Comparison of ENCODE assay signal across 9 mouse cellular contexts in genomic region chr11:76483171-76483727, GRCm38 (mm10).
DNase-seq lines count a peak whose midpoint lies in the region; ATAC-seq and TF ChIP-seq lines count a peak whose summit lies in the region.
"Had no signal": no experiment of that assay in that cellular context is flagged by ENCODE, and none has a peak within 500 bp of the region (broad histone marks: within the 10 kb centered on the region; RNA-seq: fewer than 3 reads in every experiment).

No protein-coding gene starts in this region.

- H3K27me3 ChIP-seq in heart, embryonic 15.5 days, result no peaks in the 10 kb centered on the region
- no peaks in the 10 kb centered on the region for H3K27me3 ChIP-seq in thymus, adult 2 months (ENCODE audit: control insufficient read depth, insufficient read depth, low read length)
- H3K27me3 ChIP-seq in limb, embryonic 14.5 days (ENCODE audit: control insufficient read depth, insufficient read depth, low read length), result no peaks in the 10 kb centered on the region
- no peaks in the 10 kb centered on the region for H3K27me3 ChIP-seq in stomach, postnatal 0 days (ENCODE audit: control insufficient read depth, insufficient read depth, low read length)

- no peak for TF ChIP-seq CTCF in thymus, adult 2 months (IDR thresholded peaks at IDR 0.05; ENCODE audit: borderline replicate concordance, control insufficient read depth, extremely low read depth, insufficient read depth, low read length, poor library complexity)
- no peak for TF ChIP-seq CTCF in stomach, postnatal 0 days (IDR thresholded peaks at IDR 0.05; ENCODE audit: low read depth)

- DNase-seq in heart, adult 11 months, result no peak
- no peak for DNase-seq in thymus, adult 2 months
- no peak for DNase-seq in thymus, postnatal 25 days
- no peak for DNase-seq in limb, embryonic 14.5 days (ENCODE audit: low spot score)
- DNase-seq in stomach, postnatal 0 days (ENCODE audit: low spot score), result peak; percentile 59
- DNase-seq in frontal cortex, postnatal 14 days (ENCODE audit: low spot score in 2 of 2), result no peak
- no peak for DNase-seq in ovary, postnatal 36 days (ENCODE audit: low spot score)
- DNase-seq: thymus, postnatal 36 days had no signal

- TF ChIP-seq EP300 in stomach, postnatal 0 days (optimal IDR thresholded peaks at IDR 0.05), result no peak

- H3K9me3 ChIP-seq in heart, embryonic 15.5 days (replicated peaks), result no peaks in the 10 kb centered on the region
- H3K9me3 ChIP-seq in limb, embryonic 14.5 days (ENCODE audit: control insufficient read depth, low read length), result no peaks in the 10 kb centered on the region
- H3K9me3 ChIP-seq in stomach, postnatal 0 days (ENCODE audit: control insufficient read depth, low read length), result no peaks in the 10 kb centered on the region

- H3K9ac ChIP-seq in heart, embryonic 15.5 days, result no peak overlapping the region
- H3K9ac ChIP-seq in limb, embryonic 14.5 days (ENCODE audit: low read depth, low read length, severe bottlenecking), result no peak overlapping the region
- H3K9ac ChIP-seq in stomach, postnatal 0 days (ENCODE audit: low read length), result peak overlapping the region; percentile 31; the same call in 1 of the 2 replicates

- no peak for TF ChIP-seq POLR2A in thymus, adult 2 months (IDR thresholded peaks at IDR 0.05; ENCODE audit: control insufficient read depth, extremely low read depth, insufficient read depth, low read length, poor library complexity)
- TF ChIP-seq POLR2A in limb, embryonic 14.5 days (IDR thresholded peaks at IDR 0.05; ENCODE audit: borderline replicate concordance, extremely low read depth, insufficient read depth, insufficient read length), result no peak

- ATAC-seq in heart, embryonic 15.5 days (replicated peaks; ENCODE audit: insufficient number of reproducible peaks, insufficient read depth, low FRiP score, low read depth), result no peak
- ATAC-seq in limb, embryonic 14.5 days (ENCODE audit: low FRiP score, low read depth), result no peak
- peak; percentile 79 for ATAC-seq in stomach, postnatal 0 days (ENCODE audit: low FRiP score, low TSS enrichment)

- H3K4me2 ChIP-seq in heart, embryonic 15.5 days, result no peak overlapping the region; the same call in 1 of the 2 replicates
- H3K4me2 ChIP-seq in limb, embryonic 14.5 days (replicated peaks; ENCODE audit: low read depth, low read length, severe bottlenecking), result no peak overlapping the region
- no peak overlapping the region for H3K4me2 ChIP-seq in stomach, postnatal 0 days (replicated peaks; ENCODE audit: low read depth)

- 25% methylated on average over 4 of the region's 4 CpGs for WGBS in heart, embryonic 15.5 days
- WGBS in thymus, adult 2 months, result 72% methylated on average over 4 of the region's 4 CpGs
- WGBS in limb, embryonic 14.5 days, result 43% methylated on average over 4 of the region's 4 CpGs
- WGBS in stomach, postnatal 0 days, result 29% methylated on average over 4 of the region's 4 CpGs

- peak overlapping the region; percentile 55 for H3K27ac ChIP-seq in heart, embryonic 15.5 days
- peak overlapping the region; percentile 56 for H3K27ac ChIP-seq in thymus, adult 2 months (ENCODE audit: control insufficient read depth, insufficient read depth, low read length)
- H3K27ac ChIP-seq in limb, embryonic 14.5 days (replicated peaks; ENCODE audit: low read depth, low read length), result peak overlapping the region; percentile 34; the same call in 1 of the 2 replicates
- H3K27ac ChIP-seq in stomach, postnatal 0 days (replicated peaks), result peak overlapping the region; percentile 88

- H3K4me3 ChIP-seq in heart, embryonic 15.5 days, result no peak overlapping the region
- no peak overlapping the region for H3K4me3 ChIP-seq in thymus, adult 2 months (ENCODE audit: control insufficient read depth, insufficient read depth, low read length)
- no peak overlapping the region for H3K4me3 ChIP-seq in limb, embryonic 14.5 days (replicated peaks; ENCODE audit: low read length)
- H3K4me3 ChIP-seq in stomach, postnatal 0 days (ENCODE audit: low read depth, low read length), result no peak overlapping the region

- H3K36me3 ChIP-seq in heart, embryonic 15.5 days, result peaks cover 6% of the 10 kb centered on the region; the same call in 1 of the 2 replicates
- H3K36me3 ChIP-seq in thymus, adult 2 months (ENCODE audit: control insufficient read depth, insufficient read depth, low read length), result peaks cover 13% of the 10 kb centered on the region
- peaks cover 35% of the 10 kb centered on the region for H3K36me3 ChIP-seq in limb, embryonic 14.5 days (ENCODE audit: control insufficient read depth, insufficient read depth, low read length)
- peaks cover 8% of the 10 kb centered on the region for H3K36me3 ChIP-seq in stomach, postnatal 0 days (ENCODE audit: control insufficient read depth, insufficient read depth, low read length)

- peaks cover 37% of the 10 kb centered on the region for H3K4me1 ChIP-seq in heart, embryonic 15.5 days (replicated peaks)
- H3K4me1 ChIP-seq in thymus, adult 2 months (replicated peaks; ENCODE audit: control insufficient read depth, insufficient read depth, low read length), result peaks cover 35% of the 10 kb centered on the region
- peaks cover 2% of the 10 kb centered on the region; the same call in 1 of the 2 replicates for H3K4me1 ChIP-seq in limb, embryonic 14.5 days (ENCODE audit: control insufficient read depth, insufficient read depth, low read length)
- 0 out of 2 replicates have a peak, but pooled peaks cover 3% of the 10 kb centered on the region for H3K4me1 ChIP-seq in stomach, postnatal 0 days (replicated peaks; ENCODE audit: control insufficient read depth, insufficient read depth)

Comparison
In these comparisons a context has a peak if more than half of its experiments do, and no peak if none do; other contexts are left out.
1. H3K27ac ChIP-seq: peak in every context shown above with its lines; median percentile 88 in stomach, postnatal 0 days; 56 in thymus, adult 2 months; 55 in heart, embryonic 15.5 days; 34 in limb, embryonic 14.5 days.